Mouse (Mus musculus) lung, embryonic 14.5 days (tissue): ENCODE results near the gene Dab1. TPM values are rescaled to one million over a fixed set of nuclear protein-coding genes. Genes with fewer than 3 reads are reported as not detected.

Experiments used
- ATAC-seq: fragments of 200-750 bp; cut with Nextera tagmentation; 2 replicates; pipeline ENCODE4 v1.8.0; 2017; ENCODE audit warnings: mild to moderate bottlenecking, moderate TSS enrichment, moderate library complexity; ENCODE audit not compliant: insufficient read depth
- DNase-seq: peaks from one replicate; pipeline ENCODE4 v3.0.0-alpha.2; 2015
- H3K27ac ChIP-seq: fragments of 300-500 bp; sonication (generic); 2 replicates; pipeline ENCODE4 v1.5.1; 2014; ENCODE audit warnings: low read depth, mild to moderate bottlenecking, moderate library complexity
- H3K27me3 ChIP-seq: fragments of 300-500 bp; sonication (generic); 2 replicates; pipeline ENCODE4 v1.6.1; 2014; ENCODE audit warnings: low read length, control low read depth; ENCODE audit not compliant: insufficient read depth
- H3K36me3 ChIP-seq: fragments of 300-500 bp; sonication (generic); 2 replicates; pipeline ENCODE4 v1.6.1; 2014; ENCODE audit warnings: control low read depth; ENCODE audit not compliant: insufficient read depth
- H3K4me1 ChIP-seq: fragments of 300-500 bp; sonication (generic); 2 replicates; pipeline ENCODE4 v1.6.1; 2014; ENCODE audit warnings: antibody characterized with exemption, control low read depth; ENCODE audit not compliant: insufficient read depth
- H3K4me2 ChIP-seq: fragments of 300-500 bp; sonication (generic); 2 replicates; pipeline ENCODE4 v1.6.1; 2014; ENCODE audit warnings: mild to moderate bottlenecking
- H3K4me3 ChIP-seq: fragments of 300-500 bp; sonication (generic); 2 replicates; pipeline ENCODE4 v1.5.1; 2014; ENCODE audit warnings: low read depth, low read length
- H3K9ac ChIP-seq: fragments of 300-500 bp; sonication (generic); 2 replicates; pipeline ENCODE4 v1.6.1; 2014
- H3K9me3 ChIP-seq: fragments of 300-500 bp; sonication (generic); 2 replicates; pipeline ENCODE4 v1.6.1; 2016; ENCODE audit warnings: low read depth, low read length, control low read depth
- CTCF ChIP-seq: IDR thresholded peaks from 2 replicates; pipeline ENCODE4 v1.5.1; 2016; ENCODE audit warnings: antibody characterized with exemption, low read depth
- WGBS: fragments of 180-500 bp; shearing (Covaris S2); extraction: QIAGEN DNeasy Blood & Tissue Kit; methylation state at CpG from one replicate; pipeline ENCODE4 v1.1.7; 2014; 5-methylcytosine and 5-hydroxymethylcytosine counted together
- polyA plus RNA-seq: library from polyadenylated mRNA; unstranded; fragments of >200 nt; fragmentation: Nextera tagmentation; extraction: Ambion mirVana; gene quantifications from 2 replicates; pipeline ENCODE4 v1.2.1, GENCODE M21; 2014

The Dab1 gene
- polyA plus RNA-seq, 1 experiment from 2014 or later = 4.4 TPM

DNA sequence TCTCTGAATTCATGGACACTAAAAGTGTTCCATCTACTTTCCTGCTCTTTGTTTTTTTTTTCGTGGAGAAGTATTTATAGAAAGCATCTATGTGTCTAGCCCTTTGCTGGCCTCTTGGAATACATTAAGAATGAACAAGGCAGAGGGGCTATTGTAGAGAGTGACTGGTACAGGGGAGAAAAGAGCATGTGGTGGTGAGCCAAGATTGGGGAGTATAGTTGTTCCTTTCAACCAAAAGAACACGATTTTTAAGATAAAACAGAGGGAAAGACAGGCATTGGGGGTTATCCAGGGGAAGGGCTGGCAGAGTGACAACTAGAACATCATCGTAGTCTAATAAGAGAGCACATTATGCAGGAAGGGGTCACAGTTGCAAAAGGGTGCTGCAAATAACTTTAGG is 713.2 kb downstream of the Dab1 start:
- no peak for ATAC-seq
- no peak overlapping the region for H3K27ac ChIP-seq
- no peak for TF ChIP-seq CTCF
- H3K4me2 ChIP-seq = no peak overlapping the region
- H3K27me3 ChIP-seq = no peaks in the 10 kb centered on the region
- WGBS = 43% methylated on average over 3 of the region's 3 CpGs
- DNase-seq = no peak
- H3K4me1 ChIP-seq = no peaks in the 10 kb centered on the region
- no peak overlapping the region for H3K9ac ChIP-seq
- no peaks in the 10 kb centered on the region for H3K9me3 ChIP-seq
- no peaks in the 10 kb centered on the region for H3K36me3 ChIP-seq
- no peak overlapping the region for H3K4me3 ChIP-seq

DNA sequence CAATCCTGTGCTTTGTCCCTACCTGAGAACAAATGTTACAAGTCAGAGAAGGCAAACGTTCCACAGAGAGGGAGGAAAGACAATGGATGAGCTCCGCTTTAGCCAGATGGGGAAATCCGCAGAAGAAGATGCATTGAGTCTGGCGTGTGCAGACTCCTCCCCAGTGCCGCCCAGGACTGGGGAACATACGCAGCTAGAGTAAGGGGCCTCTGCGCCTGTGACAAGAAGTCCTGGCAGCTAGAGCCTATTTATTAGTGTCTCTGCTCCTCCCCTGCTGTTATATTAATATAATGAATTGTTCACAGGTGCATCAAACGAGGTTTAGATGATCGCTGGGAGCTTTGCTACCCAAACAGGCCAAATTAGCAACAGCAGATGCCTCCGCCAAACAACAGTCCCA is 718.1 kb downstream of the Dab1 start:
- Histone ChIP-seq H3K36me3 (no peaks in the 10 kb centered on the region), H3K27me3 (no peaks in the 10 kb centered on the region), H3K4me2 (no peak overlapping the region), H3K9me3 (no peaks in the 10 kb centered on the region), H3K4me1 (no peaks in the 10 kb centered on the region), H3K9ac (no peak overlapping the region), H3K27ac (no peak overlapping the region), H3K4me3 (no peak overlapping the region)
- ATAC-seq (no peak), DNase-seq (no peak)
- no peak for TF ChIP-seq CTCF
- WGBS = 77% methylated on average over 10 of the region's 10 CpGs

GRCm38 (mm10) chr4:104338382-104338781 is 719.2 kb downstream of the Dab1 start:
- Histone ChIP-seq H3K27ac (no peak overlapping the region), H3K9ac (no peak overlapping the region), H3K36me3 (no peaks in the 10 kb centered on the region), H3K9me3 (no peaks in the 10 kb centered on the region), H3K4me2 (no peak overlapping the region), H3K4me1 (no peaks in the 10 kb centered on the region), H3K4me3 (no peak overlapping the region), H3K27me3 (no peaks in the 10 kb centered on the region)
- 93% methylated on average over 2 of the region's 2 CpGs for WGBS
- no peak for TF ChIP-seq CTCF
- ATAC-seq (no peak), DNase-seq (no peak)

- H3K4me2 ChIP-seq = no peak overlapping the region
- TF ChIP-seq CTCF = no peak
- no peak overlapping the region for H3K27ac ChIP-seq
- H3K9me3 ChIP-seq = no peaks in the 10 kb centered on the region
- ATAC-seq (no peak), DNase-seq (no peak)
- 39% methylated on average over 1 of the region's 1 CpGs for WGBS
- H3K4me1 ChIP-seq = no peaks in the 10 kb centered on the region
- H3K9ac ChIP-seq = no peak overlapping the region
- H3K4me3 ChIP-seq = no peak overlapping the region
- H3K36me3 ChIP-seq = no peaks in the 10 kb centered on the region
- H3K27me3 ChIP-seq = peaks cover 11% of the 10 kb centered on the region
Measured at GRCm38 (mm10) chr4:104361345-104361744, 742.2 kb downstream of the Dab1 start.

- Histone ChIP-seq H3K4me1 (0 out of 2 replicates have a peak, but pooled peaks cover 4% of the 10 kb centered on the region), H3K9ac (no peak overlapping the region), H3K4me2 (peak overlapping the region; percentile 90), H3K36me3 (no peaks in the 10 kb centered on the region), H3K27ac (no peak overlapping the region), H3K4me3 (peak overlapping the region; percentile 58), H3K27me3 (peaks cover 52% of the 10 kb centered on the region), H3K9me3 (no peaks in the 10 kb centered on the region)
- 4% methylated on average over 8 of the region's 8 CpGs for WGBS
- DNase-seq (no peak), ATAC-seq (no peak)
- TF ChIP-seq CTCF = no peak
Measured at GRCm38 (mm10) chr4:104366491-104366890, 747.3 kb downstream of the Dab1 start.

DNA sequence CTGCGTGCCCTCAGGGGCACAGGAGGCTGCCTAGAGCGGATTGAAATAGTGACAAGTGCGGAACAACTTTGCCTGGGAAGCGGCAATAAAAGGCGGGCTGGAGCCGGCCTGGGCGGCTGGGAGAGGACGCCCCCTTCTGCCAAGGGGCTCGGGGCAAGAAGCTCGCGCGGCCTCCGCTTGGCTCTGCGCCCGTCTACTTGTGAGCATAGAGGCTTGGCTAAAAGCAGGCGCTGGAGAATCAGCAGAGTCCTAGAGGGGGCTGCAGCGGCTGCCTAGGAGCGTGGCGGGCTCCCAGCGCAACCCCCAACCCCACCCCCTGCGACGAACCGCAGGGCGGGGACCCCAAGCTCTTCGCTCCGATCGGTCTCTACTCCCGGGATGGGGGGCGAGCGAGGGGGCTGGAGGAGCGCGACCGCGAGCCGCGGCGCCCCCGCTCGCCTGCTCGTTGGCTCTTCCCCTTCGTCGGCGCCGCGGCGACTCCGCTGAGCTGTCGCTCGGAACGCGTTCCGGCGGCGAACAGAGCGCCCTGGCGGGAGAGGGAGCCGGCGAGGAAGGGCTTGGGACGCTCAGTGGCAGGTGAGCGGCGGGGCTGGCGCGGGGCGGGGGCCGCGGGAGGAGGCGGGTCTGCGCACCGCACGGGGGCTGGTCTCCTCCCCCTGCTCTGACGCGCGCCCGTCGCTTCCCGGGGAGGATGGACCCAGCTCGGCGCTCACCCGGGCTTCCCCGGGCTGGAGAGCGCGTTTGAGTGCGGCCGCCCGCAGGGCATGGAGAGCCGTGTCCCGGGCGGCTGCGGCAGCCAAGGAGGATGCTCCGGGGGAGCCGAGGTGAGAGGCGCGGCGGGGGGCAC is 748.0 kb downstream of the Dab1 start:
- WGBS = under 1% methylated on average over 77 of the region's 94 CpGs
- Histone ChIP-seq H3K4me1 (0 out of 2 replicates have a peak, but pooled peaks cover 4% of the 10 kb centered on the region), H3K27me3 (peaks cover 52% of the 10 kb centered on the region), H3K4me2 (peak overlapping the region; percentile 90), H3K9ac (peak overlapping the region; percentile 46), H3K9me3 (no peaks in the 10 kb centered on the region), H3K27ac (no peak overlapping the region), H3K36me3 (no peaks in the 10 kb centered on the region), H3K4me3 (peak overlapping the region; percentile 58)
- peak; percentile 35; the same call in 1 of the 2 replicates for TF ChIP-seq CTCF
- ATAC-seq = peak; percentile 87
- DNase-seq = peak; percentile 83

GRCm38 (mm10) chr4:104367741-104368411 is 748.7 kb downstream of the Dab1 start:
- Histone ChIP-seq H3K4me1 (0 out of 2 replicates have a peak, but pooled peaks cover 4% of the 10 kb centered on the region), H3K36me3 (no peaks in the 10 kb centered on the region), H3K9me3 (no peaks in the 10 kb centered on the region), H3K4me2 (peak overlapping the region; percentile 90), H3K27ac (no peak overlapping the region), H3K4me3 (peak overlapping the region; percentile 58), H3K27me3 (peaks cover 52% of the 10 kb centered on the region), H3K9ac (peak overlapping the region; percentile 46)
- 1% methylated on average over 48 of the region's 48 CpGs for whole genome bisulfite sequencing
- ATAC-seq (peak; percentile 54), DNase-seq (peak; percentile 43)
- no peak for TF ChIP-seq CTCF
